Mouse (Mus musculus): ENCODE data around the gene Col5a3. TPM values are rescaled to one million over a fixed set of nuclear protein-coding genes. Genes with fewer than 3 reads are reported as not detected.

Col5a3 gene
- polyA plus RNA-seq, 1 experiment from 2014 or later, result 0.66 TPM

DNA sequence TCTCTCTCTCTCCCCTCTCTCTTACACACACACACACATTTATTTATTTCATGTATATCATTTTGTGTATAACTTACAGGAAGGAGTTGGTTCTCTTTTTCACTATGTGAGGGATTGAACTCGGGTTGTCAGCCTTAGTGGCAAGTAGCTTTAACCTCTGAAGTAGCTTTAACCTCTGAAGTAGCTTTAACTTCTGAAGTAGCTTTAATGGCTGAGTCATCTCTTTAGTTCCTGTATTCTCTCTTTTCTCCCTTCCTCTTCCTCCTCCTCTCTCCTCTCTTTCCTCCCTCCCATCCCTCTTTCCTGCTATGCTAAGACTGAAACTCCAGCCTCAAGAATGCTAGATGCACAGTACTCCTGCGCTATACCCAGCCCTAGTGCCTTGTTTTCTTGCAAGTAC, 56.6 kb downstream of the Col5a3 start:
- no peak overlapping the region for H3K4me3 ChIP-seq (replicated peaks; ENCODE audit: low read length)
- no peaks in the 10 kb centered on the region for H3K4me1 ChIP-seq (replicated peaks; ENCODE audit: control insufficient read depth, insufficient read depth, low read length)
- no peak overlapping the region for H3K27ac ChIP-seq
- no peak overlapping the region for H3K4me2 ChIP-seq (replicated peaks)
- no peaks in the 10 kb centered on the region for H3K36me3 ChIP-seq (replicated peaks; ENCODE audit: control insufficient read depth, insufficient read depth)
- H3K9ac ChIP-seq, result no peak overlapping the region
- H3K9me3 ChIP-seq (ENCODE audit: control insufficient read depth, low read length), result no peaks in the 10 kb centered on the region
- DNase-seq (ENCODE audit: low spot score), result no peak
- ATAC-seq (ENCODE audit: low FRiP score), result no peak
- H3K27me3 ChIP-seq (ENCODE audit: control insufficient read depth, insufficient read depth, low read length), result no peaks in the 10 kb centered on the region
- 86% methylated on average over 2 of the region's 2 CpGs for WGBS

DNA sequence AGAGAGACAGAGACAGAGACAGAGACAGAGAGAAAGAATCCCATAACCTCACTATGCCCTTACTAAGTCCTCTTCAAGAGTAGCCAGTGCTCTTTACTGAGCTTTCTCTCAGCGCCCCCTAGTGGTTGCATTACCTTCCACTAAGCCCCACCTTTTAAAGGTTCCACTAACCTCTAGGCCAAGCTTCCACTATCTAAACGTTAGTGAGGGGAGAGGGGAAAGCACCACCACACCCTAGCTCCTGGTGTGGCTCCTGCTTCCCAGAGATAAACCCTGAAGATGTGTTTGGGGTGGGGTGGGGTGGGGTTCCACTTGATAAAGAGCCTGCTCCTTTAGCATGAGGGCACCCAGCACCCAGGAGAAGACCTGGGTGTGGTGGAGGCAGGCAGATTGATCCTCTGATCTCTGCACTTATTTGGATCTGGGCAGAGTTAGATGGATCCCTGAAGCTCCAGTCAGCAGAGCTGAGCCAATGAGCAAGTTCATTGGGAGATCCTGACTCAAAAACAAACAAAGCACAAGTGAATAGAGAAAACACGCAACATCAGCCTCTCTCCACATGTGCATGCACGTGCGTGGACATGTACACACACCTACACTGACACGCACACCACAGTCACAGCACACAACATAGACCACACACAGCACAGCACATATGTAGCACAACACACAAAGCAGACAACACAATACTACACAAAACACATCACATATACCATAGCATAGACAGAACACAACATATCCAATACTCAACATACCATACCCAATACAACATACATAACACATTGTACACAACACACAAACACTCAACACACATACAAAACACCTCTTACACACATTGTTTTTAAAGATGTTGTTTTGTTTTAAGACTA, 57.5 kb downstream of the Col5a3 start:
- 64% methylated on average over 6 of the region's 6 CpGs for WGBS
- DNase-seq (ENCODE audit: low spot score) (peak; percentile 69), ATAC-seq (ENCODE audit: low FRiP score) (no peak)

DNA sequence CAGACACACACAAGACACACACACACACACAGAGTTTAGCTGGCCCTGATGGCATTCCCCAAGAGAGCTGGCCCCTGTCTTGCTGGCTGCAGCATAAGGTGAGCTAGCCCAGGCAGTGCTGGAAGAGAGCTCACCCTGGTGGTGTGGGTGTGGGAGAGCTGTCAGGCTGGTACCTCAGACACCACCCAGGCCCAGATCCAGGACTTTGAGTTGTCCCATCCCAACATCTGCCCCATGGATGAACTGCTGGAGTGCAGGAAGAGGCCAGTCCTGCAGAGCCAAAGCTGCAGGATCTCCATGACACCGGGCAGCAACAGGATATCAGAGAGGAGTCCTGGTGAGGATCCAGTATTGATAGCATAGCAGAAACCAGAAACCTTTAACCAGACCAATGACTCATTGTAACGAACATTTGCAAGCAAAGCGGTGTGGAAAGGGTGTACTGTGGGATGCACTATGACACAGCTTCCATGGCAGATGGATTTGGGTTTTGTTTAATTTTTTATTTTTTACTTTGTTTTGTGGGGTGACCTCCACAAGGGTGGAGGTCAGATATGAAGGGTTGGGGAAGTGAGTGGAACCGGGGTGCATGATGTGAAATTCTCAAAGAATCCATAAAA, 58.7 kb downstream of the Col5a3 start:
- no peak overlapping the region for H3K4me2 ChIP-seq (replicated peaks)
- no peaks in the 10 kb centered on the region for H3K4me1 ChIP-seq (replicated peaks; ENCODE audit: control insufficient read depth, insufficient read depth, low read length)
- WGBS, result 90% methylated on average over 4 of the region's 4 CpGs
- no peak overlapping the region for H3K4me3 ChIP-seq (replicated peaks; ENCODE audit: low read length)
- H3K9me3 ChIP-seq (ENCODE audit: control insufficient read depth, low read length), result no peaks in the 10 kb centered on the region
- no peaks in the 10 kb centered on the region for H3K36me3 ChIP-seq (replicated peaks; ENCODE audit: control insufficient read depth, insufficient read depth)
- H3K27me3 ChIP-seq (ENCODE audit: control insufficient read depth, insufficient read depth, low read length), result no peaks in the 10 kb centered on the region
- ATAC-seq (ENCODE audit: low FRiP score) (no peak), DNase-seq (ENCODE audit: low spot score) (no peak)
- H3K9ac ChIP-seq, result no peak overlapping the region
- H3K27ac ChIP-seq, result no peak overlapping the region

More for the DNA sequence above, 57.5 kb downstream of the Col5a3 start:
- no peaks in the 10 kb centered on the region for H3K9me3 ChIP-seq (ENCODE audit: control insufficient read depth, low read length)
- no peak overlapping the region for H3K4me3 ChIP-seq (replicated peaks; ENCODE audit: low read length)
- no peak overlapping the region for H3K4me2 ChIP-seq (replicated peaks)
- H3K4me1 ChIP-seq (replicated peaks; ENCODE audit: control insufficient read depth, insufficient read depth, low read length), result no peaks in the 10 kb centered on the region
- H3K27ac ChIP-seq, result no peak overlapping the region
- no peaks in the 10 kb centered on the region for H3K27me3 ChIP-seq (ENCODE audit: control insufficient read depth, insufficient read depth, low read length)
- no peaks in the 10 kb centered on the region for H3K36me3 ChIP-seq (replicated peaks; ENCODE audit: control insufficient read depth, insufficient read depth)
- no peak overlapping the region for H3K9ac ChIP-seq

DNA sequence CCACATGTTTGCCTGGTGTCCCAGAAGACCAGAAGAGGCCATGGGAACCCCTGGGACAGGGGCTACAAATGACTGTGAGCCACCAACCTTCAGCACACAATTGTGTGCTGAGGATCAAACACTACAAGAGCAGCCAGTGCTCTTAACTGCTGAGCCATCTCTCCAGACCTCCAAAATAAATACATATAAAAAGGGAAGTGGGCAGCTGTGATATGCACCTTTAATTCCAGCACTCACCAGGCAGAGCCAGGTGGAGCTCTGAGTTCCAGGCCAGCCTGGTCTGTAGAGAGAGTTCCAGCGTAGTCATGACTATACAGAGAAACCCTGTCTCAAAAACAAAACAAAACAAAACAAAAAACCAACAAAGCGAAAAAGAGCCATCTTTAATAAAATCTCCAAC, 60.5 kb downstream of the Col5a3 start:
- no peak for ATAC-seq (ENCODE audit: low FRiP score)
- no peak overlapping the region for H3K9ac ChIP-seq
- no peaks in the 10 kb centered on the region for H3K9me3 ChIP-seq (ENCODE audit: control insufficient read depth, low read length)
- H3K4me2 ChIP-seq (replicated peaks), result no peak overlapping the region
- H3K4me3 ChIP-seq (replicated peaks; ENCODE audit: low read length), result no peak overlapping the region
- DNase-seq (ENCODE audit: low spot score), result no peak
- 95% methylated on average over 2 of the region's 2 CpGs for WGBS
- no peak overlapping the region for H3K27ac ChIP-seq
- H3K4me1 ChIP-seq (replicated peaks; ENCODE audit: control insufficient read depth, insufficient read depth, low read length), result no peaks in the 10 kb centered on the region
- H3K36me3 ChIP-seq (replicated peaks; ENCODE audit: control insufficient read depth, insufficient read depth), result no peaks in the 10 kb centered on the region
- no peaks in the 10 kb centered on the region for H3K27me3 ChIP-seq (ENCODE audit: control insufficient read depth, insufficient read depth, low read length)

DNA sequence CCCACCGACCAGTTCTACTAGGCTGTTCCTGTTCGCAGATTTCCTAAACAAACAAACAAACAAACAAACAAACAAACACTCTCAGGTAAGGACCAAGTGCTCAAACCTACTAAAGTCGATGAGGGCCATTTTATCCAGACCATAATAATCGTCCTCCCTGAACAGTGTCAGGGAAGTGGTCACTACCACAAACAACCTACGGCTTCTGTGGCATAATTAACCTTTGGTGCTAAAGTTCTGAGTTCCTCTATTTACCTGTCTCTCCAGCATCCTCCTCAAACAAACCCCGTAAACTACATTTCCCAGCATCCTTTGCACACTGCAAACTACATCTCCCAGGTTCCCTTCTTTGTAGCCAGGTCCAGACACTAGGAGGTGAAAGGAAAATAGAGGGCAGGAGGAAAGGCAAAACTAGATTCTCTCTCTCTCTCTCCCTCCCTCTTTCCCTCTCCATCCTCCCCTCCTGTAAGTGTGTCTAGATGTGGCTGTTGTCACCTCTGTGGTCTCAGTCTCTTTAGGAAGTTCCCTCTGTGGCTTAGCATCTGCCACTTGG, 63.3 kb downstream of the Col5a3 start:
- no peaks in the 10 kb centered on the region for H3K27me3 ChIP-seq (ENCODE audit: control insufficient read depth, insufficient read depth, low read length)
- H3K4me2 ChIP-seq (replicated peaks), result no peak overlapping the region
- no peak overlapping the region for H3K27ac ChIP-seq
- no peaks in the 10 kb centered on the region; the same call in 1 of the 2 replicates for H3K4me1 ChIP-seq (replicated peaks; ENCODE audit: control insufficient read depth, insufficient read depth, low read length)
- H3K9ac ChIP-seq, result no peak overlapping the region
- WGBS, result 59% methylated on average over 6 of the region's 6 CpGs
- peak; percentile 73 for DNase-seq (ENCODE audit: low spot score)
- H3K9me3 ChIP-seq (ENCODE audit: control insufficient read depth, low read length), result no peaks in the 10 kb centered on the region
- H3K4me3 ChIP-seq (replicated peaks; ENCODE audit: low read length), result no peak overlapping the region
- H3K36me3 ChIP-seq (replicated peaks; ENCODE audit: control insufficient read depth, insufficient read depth), result no peaks in the 10 kb centered on the region
- ATAC-seq (ENCODE audit: low FRiP score), result peak; percentile 46

DNA sequence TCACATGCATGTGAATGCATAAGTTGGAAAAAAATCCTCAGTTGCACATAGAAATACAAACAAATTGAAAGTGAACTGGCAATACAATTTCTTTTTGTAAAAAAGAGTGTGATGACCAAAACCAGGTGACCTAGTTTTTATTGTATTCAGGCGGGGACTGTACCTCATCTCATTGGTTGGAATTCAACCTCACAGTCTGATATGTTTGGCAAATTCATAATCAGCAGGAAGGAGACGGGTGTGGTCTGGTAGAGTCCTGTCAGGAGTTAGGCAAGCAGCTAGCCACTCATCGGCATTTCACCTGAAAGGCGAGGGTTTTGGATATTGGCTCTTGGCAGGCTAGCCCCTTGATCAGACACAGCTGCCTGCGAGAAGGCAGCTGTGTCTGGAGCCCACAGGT, 65.7 kb downstream of the Col5a3 start:
- peaks cover 12% of the 10 kb centered on the region; the same call in 1 of the 2 replicates for H3K4me1 ChIP-seq (replicated peaks; ENCODE audit: control insufficient read depth, insufficient read depth, low read length)
- no peak for DNase-seq (ENCODE audit: low spot score)
- H3K9me3 ChIP-seq (ENCODE audit: control insufficient read depth, low read length), result no peaks in the 10 kb centered on the region
- no peaks in the 10 kb centered on the region for H3K27me3 ChIP-seq (ENCODE audit: control insufficient read depth, insufficient read depth, low read length)
- ATAC-seq (ENCODE audit: low FRiP score), result no peak
- 83% methylated on average over 5 of the region's 5 CpGs for WGBS
- H3K36me3 ChIP-seq (replicated peaks; ENCODE audit: control insufficient read depth, insufficient read depth), result no peaks in the 10 kb centered on the region
- no peak overlapping the region for H3K4me2 ChIP-seq (replicated peaks)
- no peak overlapping the region for H3K27ac ChIP-seq
- no peak overlapping the region for H3K4me3 ChIP-seq (replicated peaks; ENCODE audit: low read length)
- H3K9ac ChIP-seq, result no peak overlapping the region

DNA sequence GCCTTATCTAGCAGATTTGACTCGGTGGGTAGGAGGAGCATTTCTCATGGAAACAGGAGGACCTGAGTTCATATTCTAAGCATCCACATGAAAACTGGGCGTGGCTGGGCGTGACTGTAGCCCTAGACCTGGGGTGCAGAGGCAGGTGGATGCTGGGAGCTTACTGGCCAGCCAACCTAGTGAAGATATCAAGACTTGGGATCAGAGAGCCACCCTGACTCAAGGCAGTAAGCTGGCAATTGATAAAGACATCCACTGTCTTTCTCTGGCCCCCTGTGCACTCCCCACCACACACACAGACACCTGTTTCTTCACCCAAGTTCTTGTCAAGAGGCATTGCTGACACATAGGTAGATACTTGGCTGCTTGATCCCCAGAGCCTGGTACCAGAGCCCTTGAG, 66.3 kb downstream of the Col5a3 start:
- Histone ChIP-seq H3K27ac (no peak overlapping the region), H3K9me3 (ENCODE audit: control insufficient read depth, low read length) (no peaks in the 10 kb centered on the region), H3K4me2 (replicated peaks) (no peak overlapping the region), H3K9ac (no peak overlapping the region), H3K4me1 (replicated peaks; ENCODE audit: control insufficient read depth, insufficient read depth, low read length) (peaks cover 14% of the 10 kb centered on the region; the same call in 1 of the 2 replicates), H3K4me3 (replicated peaks; ENCODE audit: low read length) (no peak overlapping the region), H3K36me3 (replicated peaks; ENCODE audit: control insufficient read depth, insufficient read depth) (no peaks in the 10 kb centered on the region), H3K27me3 (ENCODE audit: control insufficient read depth, insufficient read depth, low read length) (no peaks in the 10 kb centered on the region)
- WGBS, result 91% methylated on average over 3 of the region's 3 CpGs
- ATAC-seq (ENCODE audit: low FRiP score), result no peak
- no peak for DNase-seq (ENCODE audit: low spot score)

DNA sequence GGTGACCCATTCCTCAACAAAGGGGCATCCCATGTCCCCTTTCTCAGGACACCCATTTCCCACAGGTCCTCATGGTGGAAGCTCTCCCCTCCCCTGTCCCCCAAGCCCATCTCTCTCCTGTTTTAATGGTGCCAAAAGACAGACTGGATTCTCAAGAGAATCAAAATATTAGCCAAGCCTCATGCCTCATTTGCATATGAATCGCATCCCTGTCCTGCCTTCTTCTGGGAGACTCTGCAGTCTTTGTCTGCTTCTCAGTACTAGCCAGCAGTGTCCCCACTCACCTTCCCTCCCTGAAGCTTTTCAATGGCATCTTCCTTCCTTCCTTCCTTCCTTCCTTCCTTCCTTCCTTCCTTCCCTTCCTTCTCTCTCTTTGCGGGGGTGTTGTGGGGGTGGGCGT, 67.2 kb downstream of the Col5a3 start:
- 0% methylated on average over 3 of the region's 3 CpGs for WGBS
- no peak overlapping the region for H3K4me2 ChIP-seq (replicated peaks)
- H3K9me3 ChIP-seq (ENCODE audit: control insufficient read depth, low read length), result no peaks in the 10 kb centered on the region
- peaks cover 14% of the 10 kb centered on the region; the same call in 1 of the 2 replicates for H3K4me1 ChIP-seq (replicated peaks; ENCODE audit: control insufficient read depth, insufficient read depth, low read length)
- no peak overlapping the region for H3K4me3 ChIP-seq (replicated peaks; ENCODE audit: low read length)
- no peak overlapping the region for H3K27ac ChIP-seq
- no peak overlapping the region for H3K9ac ChIP-seq
- ATAC-seq (ENCODE audit: low FRiP score), result no peak
- H3K27me3 ChIP-seq (ENCODE audit: control insufficient read depth, insufficient read depth, low read length), result no peaks in the 10 kb centered on the region
- H3K36me3 ChIP-seq (replicated peaks; ENCODE audit: control insufficient read depth, insufficient read depth), result no peaks in the 10 kb centered on the region
- no peak for DNase-seq (ENCODE audit: low spot score)

DNA sequence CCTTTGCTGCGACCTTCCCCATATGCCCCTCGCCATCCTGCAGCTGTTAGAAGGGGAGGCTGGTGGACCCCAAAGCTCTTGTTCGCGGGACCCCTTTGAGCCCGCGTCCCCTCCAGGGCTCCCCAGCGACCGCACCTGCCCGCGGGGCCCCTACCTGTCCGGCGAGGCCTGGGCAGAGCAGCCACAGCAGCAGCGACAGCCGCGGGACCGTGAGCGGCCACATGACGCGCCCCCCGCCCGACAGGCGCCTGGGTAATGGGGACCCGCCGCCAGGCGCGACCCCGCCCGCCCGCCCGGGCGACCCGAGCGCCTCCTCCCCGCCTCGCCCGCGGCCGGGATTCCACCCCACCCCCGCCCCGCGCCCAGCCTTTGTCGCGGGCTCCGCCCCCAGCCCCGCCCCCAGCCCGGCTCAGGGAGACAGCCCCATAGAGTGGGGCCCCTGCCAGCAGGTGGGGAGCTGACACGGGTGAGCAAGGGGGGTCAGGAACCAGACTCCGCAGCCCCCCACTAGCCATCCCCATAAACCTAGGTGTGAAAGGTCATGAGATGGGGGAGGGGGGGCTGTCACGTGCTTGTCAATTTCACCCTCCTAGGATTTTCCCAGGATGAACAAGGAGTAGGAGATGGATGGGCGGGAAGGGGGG, 68.7 kb downstream of the Col5a3 start, which contains the start of gene Olfm2:
Gene Olfm2, minus strand, starts transcription at position 333 of the 644 bp plus-strand sequence.
- Histone ChIP-seq H3K27ac (peak within 1 kb of the TSS; percentile 69), H3K27me3 (ENCODE audit: control insufficient read depth, insufficient read depth, low read length) (no peaks in the 10 kb centered on the region), H3K4me3 (replicated peaks; ENCODE audit: low read length) (peak within 1 kb of the TSS; percentile 68), H3K4me2 (replicated peaks) (peak within 1 kb of the TSS; percentile 71), H3K9me3 (ENCODE audit: control insufficient read depth, low read length) (no peaks in the 10 kb centered on the region), H3K4me1 (replicated peaks; ENCODE audit: control insufficient read depth, insufficient read depth, low read length) (peaks cover 14% of the 10 kb centered on the region; the same call in 1 of the 2 replicates), H3K9ac (peak within 1 kb of the TSS; percentile 91), H3K36me3 (replicated peaks; ENCODE audit: control insufficient read depth, insufficient read depth) (0 out of 2 replicates have a peak, but pooled peaks cover 5% of the 10 kb centered on the region)
- DNase-seq (ENCODE audit: low spot score) (no peak), ATAC-seq (ENCODE audit: low FRiP score) (peak; percentile 70)
- under 1% methylated on average over 31 of the region's 50 CpGs for WGBS
